Mouse (Mus musculus) gastrocnemius, postnatal 25 days (tissue): ENCODE measurements around the gene Mindy3. TPM values are rescaled to one million over a fixed set of nuclear protein-coding genes. Genes with fewer than 3 reads are reported as not detected.
"Not testable (repeated sequence)": the region's sequence is repeated elsewhere in the genome, so short reads cannot be mapped to it uniquely, and the experiment has no call there.

Experiments
- DNase-seq: peaks from one replicate; pipeline ENCODE4 v3.0.0; 2022
- long read RNA-seq, 2 experiments: library from polyadenylated mRNA; stranded (forward); transcript quantifications; one replicate each; pipeline ENCODE4 v2.0.0; 2021
- total RNA-seq, 2 experiments: library from RNA; stranded (reverse); gene quantifications; 1 replicate in 1 of 2; 2 replicates in 1 of 2; pipeline ENCODE4 v1.2.3; 2021

Gene Mindy3
- total RNA-seq, result 10 to 100 TPM in 1 of 2 experiments, 1 to 10 TPM in 1; 8.1 to 11.6 TPM
- long read RNA-seq, experiment 1, partial matches to known transcripts, result 0 of 5 reads
- long read RNA-seq, experiment 1, other reads (novel, unspliced or antisense), result 3 of 5 reads
- long read RNA-seq, experiment 2, partial matches to known transcripts, result 0 of 9 reads
- long read RNA-seq, experiment 2, other reads (novel, unspliced or antisense), result 6 of 9 reads

DNA sequence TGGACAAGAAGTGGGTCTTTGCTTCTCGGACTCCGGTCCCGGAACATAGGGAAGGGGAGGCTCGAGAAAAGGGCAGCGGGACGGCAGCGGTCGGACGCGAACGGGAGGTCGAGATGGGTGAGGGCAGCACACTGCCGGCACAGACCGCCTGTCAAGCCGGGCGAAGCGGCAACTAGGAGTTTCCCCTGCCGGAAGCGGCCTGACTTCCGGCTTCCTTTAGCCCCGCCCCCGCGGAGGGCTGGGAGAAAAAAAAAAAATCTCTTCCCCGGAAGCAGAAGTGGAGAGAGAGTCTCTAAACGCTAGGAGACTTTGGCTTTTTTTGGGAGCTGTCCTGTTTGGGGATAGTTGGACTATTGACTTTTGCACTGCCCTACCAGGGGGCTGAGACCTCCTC is at the start of gene Mindy3:
Mindy3 (minus strand) TSS at position 209 of the 394 bp plus-strand sequence.
- DNase-seq, result peak; percentile 88

- DNase-seq, result no peak
Observed at GRCm38 (mm10) chr2:12459732-12460131, 40.5 kb upstream of the Mindy3 start.

DNA sequence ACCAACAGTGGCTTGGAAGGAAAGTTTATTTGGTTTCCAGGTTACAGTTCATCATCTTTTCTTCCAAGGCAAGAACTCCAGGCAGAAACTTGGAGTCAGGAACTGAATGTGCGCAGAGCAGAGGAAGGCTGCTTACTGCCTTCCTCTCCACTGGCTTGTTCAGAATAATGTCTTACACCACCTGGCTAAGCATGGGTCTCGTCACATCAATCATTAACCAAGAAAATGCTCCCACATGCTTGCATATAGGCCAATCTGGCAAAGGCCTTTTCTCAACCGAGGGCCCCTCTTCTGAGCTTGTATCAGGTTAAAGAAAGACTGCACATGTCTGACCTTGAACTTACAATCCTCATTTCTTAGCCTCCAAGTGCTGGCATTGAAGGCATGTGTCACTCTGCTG is 30.8 kb upstream of the Mindy3 start:
- no peak for DNase-seq

DNA sequence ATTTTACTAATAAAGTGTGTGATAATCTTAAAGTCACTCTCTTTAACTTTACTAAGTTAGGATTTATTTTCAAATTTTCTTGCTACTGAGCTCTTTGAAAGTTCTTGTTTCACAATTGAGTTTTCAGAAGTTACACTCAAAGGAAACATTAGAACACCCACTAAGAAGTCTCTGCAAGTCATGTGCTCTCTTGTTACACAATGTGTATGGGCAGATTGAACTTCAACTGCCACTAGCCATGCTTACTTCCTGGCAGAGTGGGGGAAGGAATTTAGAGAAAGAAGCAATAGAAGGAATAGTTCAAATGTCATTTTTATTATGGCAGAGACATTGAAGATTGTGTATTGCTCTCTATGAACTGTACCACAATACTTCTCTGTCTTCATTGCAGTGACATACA is 20.9 kb upstream of the Mindy3 start:
- DNase-seq, result no peak

- no peak for DNase-seq
Observed at GRCm38 (mm10) chr2:12439543-12439942, 20.3 kb upstream of the Mindy3 start.

DNA sequence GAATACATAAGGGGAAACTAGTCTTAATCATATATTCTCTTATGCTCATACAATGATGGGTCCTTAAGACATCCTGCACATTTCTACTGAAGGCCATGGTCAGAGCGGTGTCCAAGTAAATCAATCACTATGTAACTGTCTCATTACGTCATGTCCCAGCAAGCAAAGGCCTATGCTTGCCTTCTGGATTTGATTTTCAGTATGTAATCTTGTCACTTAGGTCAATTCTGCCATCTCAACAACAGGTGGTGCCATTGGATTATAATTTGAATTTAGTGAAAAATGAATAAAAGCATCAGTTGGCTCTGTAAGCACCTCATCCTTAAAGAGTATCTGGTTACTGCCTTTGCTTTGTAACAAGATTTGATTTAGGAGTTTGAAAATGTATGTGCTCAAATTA is 18.9 kb upstream of the Mindy3 start:
- DNase-seq, result no peak

DNA sequence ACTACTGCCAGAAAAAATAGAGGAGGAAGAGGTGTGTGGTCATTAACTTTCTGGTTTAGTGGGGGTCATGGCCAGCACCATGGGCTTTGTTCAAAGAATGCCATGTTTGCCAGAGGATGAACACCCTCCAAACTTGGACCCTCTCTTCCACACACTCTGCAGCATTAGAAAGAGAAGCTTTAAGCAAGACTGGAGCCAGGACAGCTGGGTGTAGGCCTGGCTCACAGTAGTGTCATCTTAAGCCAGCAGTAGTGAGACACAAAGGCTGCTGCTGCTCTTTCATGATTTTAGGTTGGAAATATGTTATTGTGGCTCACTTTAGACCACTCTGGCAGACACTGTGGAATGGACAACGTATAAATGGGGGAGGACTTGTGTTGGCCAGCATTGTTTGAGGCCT is 12.8 kb upstream of the Mindy3 start:
- DNase-seq, result no peak

DNA sequence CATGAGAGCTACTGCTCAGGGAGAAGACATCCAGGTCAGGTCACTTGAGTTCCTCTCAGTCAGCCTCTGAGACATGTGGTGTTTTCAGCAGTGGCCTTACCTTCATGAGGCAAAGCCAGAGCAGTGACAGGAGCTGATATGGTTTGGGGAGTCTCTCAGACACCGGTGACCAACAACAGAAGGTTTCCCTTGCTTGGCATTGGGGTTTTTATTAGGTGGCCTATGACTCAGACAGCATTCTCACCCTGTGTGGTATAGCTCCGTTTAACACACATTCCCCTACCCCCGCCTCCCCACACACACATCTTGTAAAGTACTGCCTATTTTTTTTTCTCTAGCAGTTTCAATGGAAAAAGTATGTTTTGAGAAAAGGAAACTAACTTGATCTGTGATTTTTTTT is 5.1 kb upstream of the Mindy3 start:
- DNase-seq, result no peak

DNA sequence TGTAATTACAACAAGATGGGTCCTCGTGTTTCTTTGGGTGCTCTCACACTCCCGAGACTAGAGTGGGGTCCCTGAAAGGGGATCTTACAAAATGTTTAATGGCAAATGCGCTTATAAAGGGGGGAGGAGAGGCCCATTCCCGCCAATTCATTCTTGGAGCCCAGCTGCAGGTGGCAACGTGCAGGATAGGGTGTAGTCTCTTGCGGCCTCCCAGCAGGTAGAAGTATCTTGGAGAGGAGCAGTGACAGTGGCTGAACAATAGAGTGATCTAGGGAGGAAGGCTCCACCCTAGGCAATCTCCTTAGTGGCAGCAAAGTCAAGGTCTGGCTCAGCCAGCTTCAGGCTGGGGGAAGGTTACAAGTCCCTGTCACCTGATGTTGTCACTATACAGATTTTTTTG is 4.2 kb upstream of the Mindy3 start:
- not testable (repeated sequence) for DNase-seq

- no peak for DNase-seq
Observed at GRCm38 (mm10) chr2:12418534-12419261, 572 bp downstream of the Mindy3 start.

DNA sequence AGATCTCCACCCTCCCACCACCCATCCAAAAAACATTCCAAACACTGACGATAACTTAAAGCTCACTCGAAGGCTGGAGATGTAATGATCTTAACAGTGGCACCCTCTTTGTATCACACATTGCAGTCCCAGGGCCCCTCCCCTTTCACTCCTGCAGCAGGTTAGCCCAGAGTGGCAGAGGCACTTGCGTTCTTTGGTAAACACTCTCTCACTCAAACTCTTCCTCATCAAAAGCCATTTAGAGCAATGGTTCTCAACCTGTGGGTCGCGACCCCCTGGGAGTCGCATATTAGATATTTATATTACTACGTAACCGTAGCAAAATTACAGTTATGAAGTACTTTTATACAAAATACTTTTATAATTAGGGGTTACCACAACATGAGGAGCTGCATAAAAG is 1.1 kb downstream of the Mindy3 start:
- no peak for DNase-seq

- DNase-seq, result no peak
Observed at GRCm38 (mm10) chr2:12412309-12412708, 7.0 kb downstream of the Mindy3 start.

DNA sequence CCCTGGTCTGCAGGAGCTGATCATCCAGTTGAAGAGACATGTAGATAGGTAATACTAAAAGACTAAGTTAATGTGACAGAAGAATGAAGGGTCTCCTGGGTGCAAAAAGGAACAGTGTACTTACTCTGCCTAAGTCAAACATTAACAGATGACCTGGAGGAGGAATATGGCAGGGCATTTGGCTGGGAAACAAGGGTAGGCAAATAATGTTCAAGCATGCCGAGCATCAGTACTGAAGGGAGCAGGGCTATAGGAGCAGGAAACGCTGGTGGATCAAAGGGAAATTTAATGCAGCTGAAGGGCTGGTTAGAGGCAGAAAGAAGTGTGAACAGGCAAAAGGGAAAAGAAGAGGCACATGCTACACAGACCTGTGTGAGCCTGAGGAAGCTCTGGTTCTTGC is 8.1 kb downstream of the Mindy3 start:
- no peak for DNase-seq

- DNase-seq, result no peak
Observed at GRCm38 (mm10) chr2:12406737-12407136, 12.5 kb downstream of the Mindy3 start.

DNA sequence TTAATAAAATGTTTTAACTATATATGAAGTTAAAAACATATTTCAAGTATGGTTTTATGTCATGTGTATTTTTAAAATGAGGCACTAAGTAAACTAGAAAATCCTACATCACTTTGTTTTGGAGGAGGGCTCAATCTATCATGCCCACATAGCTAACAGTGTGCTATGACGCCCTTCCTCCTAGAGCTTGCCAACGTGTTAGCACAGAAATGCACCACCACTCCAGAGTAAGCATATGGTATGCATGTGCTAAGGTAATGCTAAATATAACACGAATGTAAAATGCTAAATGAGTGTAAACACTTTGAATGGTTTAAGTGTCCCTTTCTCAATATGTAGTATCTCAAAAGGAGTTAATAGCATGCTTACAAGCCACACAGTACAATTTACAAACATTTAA is 16.8 kb downstream of the Mindy3 start:
- DNase-seq, result no peak

GRCm38 (mm10) chr2:12401137-12401536 is 18.1 kb downstream of the Mindy3 start:
- no peak for DNase-seq

DNA sequence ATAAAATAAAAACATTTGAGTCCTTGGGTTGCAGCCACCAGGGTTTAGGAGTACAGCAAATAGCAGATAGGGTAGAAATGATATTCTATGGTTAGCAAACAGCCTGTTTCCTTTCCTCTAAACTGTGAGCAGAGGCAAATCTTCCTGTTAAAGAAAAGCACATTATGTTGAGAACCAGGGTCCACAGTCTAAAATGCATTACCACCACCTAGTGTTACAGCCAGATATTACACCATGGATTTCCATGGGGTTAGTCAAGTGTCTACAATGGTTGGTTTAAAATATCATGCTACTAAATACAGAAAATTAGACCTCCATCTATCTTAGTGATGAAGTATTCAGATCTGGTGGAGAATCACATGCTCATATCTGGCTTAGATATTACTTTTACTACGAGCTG is 30.2 kb downstream of the Mindy3 start:
- DNase-seq, result no peak

- no peak for DNase-seq
Observed at GRCm38 (mm10) chr2:12388569-12388968, 30.7 kb downstream of the Mindy3 start.

DNA sequence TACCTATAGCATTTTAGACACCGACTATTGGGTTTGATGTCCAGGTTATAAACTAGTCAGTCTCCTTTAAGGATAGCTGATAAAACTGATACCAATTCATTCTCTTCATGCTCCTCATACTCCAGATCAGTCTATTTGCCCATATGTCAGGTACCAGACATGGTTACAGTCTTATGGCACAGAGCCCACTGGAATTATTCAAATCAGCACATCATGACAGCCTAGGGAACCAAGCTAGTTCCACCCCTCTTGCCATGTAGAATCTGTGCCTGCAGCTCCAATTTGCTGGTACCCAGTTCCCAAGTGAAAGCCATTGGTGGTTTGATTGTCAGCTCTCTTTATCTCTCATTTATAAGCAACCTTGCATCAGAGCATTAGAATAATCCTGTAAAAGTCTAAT is 34.9 kb downstream of the Mindy3 start:
- DNase-seq, result no peak

- no peak for DNase-seq
Observed at GRCm38 (mm10) chr2:12382650-12383049, 36.6 kb downstream of the Mindy3 start.

DNA sequence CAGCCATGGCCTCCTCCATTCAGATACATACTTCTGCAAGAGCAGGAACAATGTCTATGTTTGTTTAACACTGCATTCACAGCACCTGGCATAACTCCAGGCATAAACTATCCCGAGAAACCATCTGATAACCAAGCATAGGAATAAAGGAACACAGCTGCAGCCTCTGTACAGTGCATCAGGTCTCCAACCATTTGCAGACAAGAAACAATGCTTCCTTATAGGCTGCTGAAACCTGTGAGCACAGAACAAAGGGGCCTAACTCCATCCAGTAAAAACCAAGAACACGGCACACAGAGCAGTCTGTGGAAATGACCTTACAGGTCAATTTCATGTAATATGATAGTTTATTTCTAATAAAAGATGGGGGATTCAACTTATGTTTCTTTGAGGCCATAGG is 39.0 kb downstream of the Mindy3 start:
- no peak for DNase-seq

DNA sequence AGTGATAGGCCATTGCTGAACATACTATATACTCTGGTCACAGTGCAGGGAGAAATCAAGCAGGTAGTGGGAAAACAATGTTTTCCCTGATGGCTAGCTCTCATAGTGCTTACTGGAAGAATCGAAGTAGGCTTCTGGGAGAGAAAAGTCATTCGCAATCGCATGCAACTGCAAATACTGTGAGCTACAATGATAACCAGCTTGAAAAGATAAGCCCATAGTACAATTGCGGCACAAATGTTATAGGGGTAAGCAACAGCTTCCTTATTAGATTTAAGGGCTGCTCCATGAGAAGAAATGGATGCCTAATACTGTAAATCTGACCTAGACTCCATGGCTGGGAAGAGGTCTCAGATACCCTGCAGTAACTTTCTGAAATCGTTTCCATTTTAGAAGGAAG is 40.7 kb downstream of the Mindy3 start:
- DNase-seq, result no peak

- no peak for DNase-seq
Observed at GRCm38 (mm10) chr2:12377024-12377423, 42.2 kb downstream of the Mindy3 start.

GRCm38 (mm10) chr2:12372883-12373282 is 46.4 kb downstream of the Mindy3 start:
- no peak for DNase-seq
